Mouse (Mus musculus) heart, embryonic 14.5 days (tissue): Measurements from ENCODE around the gene Gm21983. TPM values are rescaled to one million over a fixed set of nuclear protein-coding genes. Genes with fewer than 3 reads are reported as not detected.
A peak's percentile ranks its signal among the peaks of the same experiment; 100 is the strongest.

ENCODE experiments used
- ATAC-seq: fragments of 200-750 bp; cut with Nextera tagmentation; 2 replicates; pipeline ENCODE4 v1.8.0; 2017; ENCODE audit warnings: low read depth, moderate TSS enrichment; ENCODE audit not compliant: insufficient number of reproducible peaks, insufficient read depth, low FRiP score
- H3K27ac ChIP-seq, 2 experiments: fragments of 200-500 bp in 1 of 2; fragments of 300-500 bp in 1 of 2; sonication (generic) in 1 of 2; replicated peaks in 1 of 2; 2 replicates each; pipeline ENCODE4 v1.5.1; 2012 to 2014; ENCODE audit warnings: low read depth in 2 of 2, low read length in 2 of 2, control low read depth in 1 of 2, mild to moderate bottlenecking in 1 of 2, mixed read lengths in 1 of 2; ENCODE audit not compliant: control insufficient read depth in 1 of 2, insufficient read depth in 1 of 2
- H3K27me3 ChIP-seq: fragments of 300-500 bp; sonication (generic); 2 replicates; pipeline ENCODE4 v1.6.1; 2014; ENCODE audit warnings: mild to moderate bottlenecking, low read length, control low read depth; ENCODE audit not compliant: control insufficient read depth, insufficient read depth
- H3K36me3 ChIP-seq: fragments of 300-500 bp; sonication (generic); 2 replicates; pipeline ENCODE4 v1.6.1; 2014; ENCODE audit warnings: mild to moderate bottlenecking, control low read depth, low read length, mixed read lengths; ENCODE audit not compliant: control insufficient read depth, insufficient read depth
- H3K4me1 ChIP-seq, 2 experiments: fragments of 200-500 bp in 1 of 2; fragments of 300-500 bp in 1 of 2; sonication (generic) in 1 of 2; 2 replicates each; pipeline ENCODE4 v1.6.1; 2012 to 2014; ENCODE audit warnings: low read length in 2 of 2, control low read depth in 1 of 2, mixed read lengths in 1 of 2; ENCODE audit not compliant: control insufficient read depth in 2 of 2, insufficient read depth in 2 of 2
- H3K4me2 ChIP-seq: fragments of 300-500 bp; sonication (generic); 2 replicates; pipeline ENCODE4 v1.6.1; 2014; ENCODE audit warnings: mild to moderate bottlenecking, low read length
- H3K4me3 ChIP-seq, 2 experiments: fragments of 200-500 bp in 1 of 2; fragments of 300-500 bp in 1 of 2; sonication (generic) in 1 of 2; 2 replicates each; pipeline ENCODE4 v1.5.1; 2012 to 2014; ENCODE audit warnings: low read length in 2 of 2, mild to moderate bottlenecking in 2 of 2, control low read depth in 1 of 2, low read depth in 1 of 2, moderate library complexity in 1 of 2; ENCODE audit not compliant: control insufficient read depth in 1 of 2, insufficient read depth in 1 of 2
- H3K9ac ChIP-seq: fragments of 300-500 bp; sonication (generic); 2 replicates; pipeline ENCODE4 v1.6.1; 2014; ENCODE audit warnings: mild to moderate bottlenecking, low read length
- H3K9me3 ChIP-seq: fragments of 300-500 bp; sonication (generic); 2 replicates; pipeline ENCODE4 v1.6.1; 2016; ENCODE audit warnings: low read length, control low read depth; ENCODE audit not compliant: control insufficient read depth
- WGBS: fragments of 180-500 bp; shearing (Covaris S2); extraction: QIAGEN DNeasy Blood & Tissue Kit; methylation state at CpG from one replicate; pipeline ENCODE4 v1.1.7; 2014; 5-methylcytosine and 5-hydroxymethylcytosine counted together
- polyA plus RNA-seq: library from polyadenylated mRNA; unstranded; fragments of >200 nt; fragmentation: Nextera tagmentation; extraction: Ambion mirVana; gene quantifications from 2 replicates; pipeline ENCODE4 v1.2.1, GENCODE M21; 2014

Gene Gm21983
- polyA plus RNA-seq, 1 experiment from 2014 or later, result not detected

DNA sequence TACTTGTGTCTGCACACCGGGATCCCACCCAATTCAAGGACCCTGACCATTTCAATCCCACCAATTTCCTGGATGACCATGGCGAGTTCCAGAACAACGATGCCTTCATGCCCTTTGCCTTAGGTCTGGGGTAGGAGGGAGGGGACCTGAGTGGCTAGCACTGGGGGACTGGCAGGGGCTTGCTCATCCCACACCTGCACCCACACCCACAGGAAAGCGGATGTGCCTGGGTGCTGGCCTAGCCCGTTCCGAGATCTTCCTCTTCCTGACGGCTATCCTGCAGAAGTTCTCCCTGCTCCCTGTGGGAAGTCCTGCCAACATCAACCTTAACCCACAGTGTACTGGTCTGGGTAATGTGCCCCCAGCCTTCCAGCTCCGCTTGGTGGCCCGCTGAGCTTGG, 22.7 kb downstream of the Gm21983 start:
- Histone ChIP-seq H3K36me3 (peaks cover 53% of the 10 kb centered on the region), H3K9ac (no peak overlapping the region), H3K9me3 (no peaks in the 10 kb centered on the region), H3K27ac (no peak overlapping the region), H3K27me3 (no peaks in the 10 kb centered on the region), H3K4me1 (peaks cover 17 to 31% of the 10 kb centered on the region in 2 experiments), H3K4me3 (no peak overlapping the region), H3K4me2 (no peak overlapping the region)
- 94% methylated on average over 9 of the region's 9 CpGs for WGBS
- no peak for ATAC-seq

DNA sequence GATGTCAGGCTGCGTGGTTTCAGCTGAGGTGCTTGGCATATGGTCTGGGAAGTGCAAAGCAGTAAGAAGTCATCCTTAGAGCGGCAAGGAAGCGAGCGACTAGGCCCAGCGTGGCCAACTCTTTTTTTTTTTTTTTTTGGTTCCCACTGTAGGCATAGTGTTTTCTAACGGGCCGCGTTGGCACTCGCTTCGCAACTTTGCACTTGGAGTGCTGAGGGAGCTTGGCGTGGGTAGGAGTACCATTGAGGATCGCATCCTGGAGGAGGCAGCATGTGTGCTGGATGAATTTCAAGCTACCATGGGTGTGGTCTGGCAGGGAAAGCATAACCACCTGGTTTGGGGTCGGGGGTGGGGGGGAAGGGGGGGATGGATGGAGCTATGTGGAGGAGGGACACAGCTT, 24.9 kb downstream of the Gm21983 start:
- H3K4me3 ChIP-seq, result no peak overlapping the region
- H3K9me3 ChIP-seq, result no peaks in the 10 kb centered on the region
- H3K27me3 ChIP-seq, result no peaks in the 10 kb centered on the region
- H3K4me1 ChIP-seq, result peaks cover 9 to 16% of the 10 kb centered on the region in 2 experiments
- H3K4me2 ChIP-seq, result no peak overlapping the region
- H3K36me3 ChIP-seq, result peaks cover 33% of the 10 kb centered on the region
- WGBS, result 78% methylated on average over 13 of the region's 13 CpGs
- H3K9ac ChIP-seq, result no peak overlapping the region
- no peak overlapping the region for H3K27ac ChIP-seq
- no peak for ATAC-seq

DNA sequence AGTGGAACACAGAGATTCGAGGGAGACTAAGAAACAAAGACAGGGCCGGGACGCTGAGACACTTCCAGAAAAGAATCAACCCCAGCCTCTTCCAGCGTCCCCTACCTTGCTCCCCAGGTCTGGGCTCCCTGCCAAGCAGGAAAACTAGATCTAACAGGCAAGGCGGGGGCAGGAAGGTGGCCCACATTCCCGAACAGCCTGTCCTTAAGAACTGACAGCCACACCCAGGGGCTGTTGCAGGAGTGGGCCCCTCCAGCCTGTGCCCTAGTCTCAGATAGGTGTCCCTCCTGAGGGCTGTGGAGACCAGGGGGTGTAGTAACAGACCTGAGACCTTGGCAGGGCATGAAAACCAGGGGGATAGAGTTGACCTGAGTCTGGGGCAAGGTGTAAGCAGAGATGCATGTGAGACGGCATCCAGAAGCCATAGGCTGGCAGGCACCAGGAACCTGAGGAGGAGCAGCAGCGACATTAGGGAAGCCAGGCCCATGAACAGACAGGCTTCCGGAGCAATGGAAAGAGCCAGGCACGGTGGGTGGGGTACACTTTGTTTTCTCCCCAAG, 27.6 kb downstream of the Gm21983 start, which contains the start of gene Cyp2t4:
Cyp2t4 (plus strand) TSS at position 510 of the 560 bp plus-strand sequence.
- Histone ChIP-seq H3K36me3 (peaks cover 17% of the 10 kb centered on the region), H3K4me3 (no peak within 1 kb of the TSS), H3K9me3 (no peaks in the 10 kb centered on the region), H3K4me2 (no peak within 1 kb of the TSS), H3K4me1 (peaks cover 3 to 5% of the 10 kb centered on the region in 2 experiments; a peak in 2 of 4 replicates), H3K27me3 (no peaks in the 10 kb centered on the region), H3K27ac (no peak within 1 kb of the TSS), H3K9ac (no peak within 1 kb of the TSS)
- no peak for ATAC-seq
- 49% methylated on average over 10 of the region's 10 CpGs for WGBS

DNA sequence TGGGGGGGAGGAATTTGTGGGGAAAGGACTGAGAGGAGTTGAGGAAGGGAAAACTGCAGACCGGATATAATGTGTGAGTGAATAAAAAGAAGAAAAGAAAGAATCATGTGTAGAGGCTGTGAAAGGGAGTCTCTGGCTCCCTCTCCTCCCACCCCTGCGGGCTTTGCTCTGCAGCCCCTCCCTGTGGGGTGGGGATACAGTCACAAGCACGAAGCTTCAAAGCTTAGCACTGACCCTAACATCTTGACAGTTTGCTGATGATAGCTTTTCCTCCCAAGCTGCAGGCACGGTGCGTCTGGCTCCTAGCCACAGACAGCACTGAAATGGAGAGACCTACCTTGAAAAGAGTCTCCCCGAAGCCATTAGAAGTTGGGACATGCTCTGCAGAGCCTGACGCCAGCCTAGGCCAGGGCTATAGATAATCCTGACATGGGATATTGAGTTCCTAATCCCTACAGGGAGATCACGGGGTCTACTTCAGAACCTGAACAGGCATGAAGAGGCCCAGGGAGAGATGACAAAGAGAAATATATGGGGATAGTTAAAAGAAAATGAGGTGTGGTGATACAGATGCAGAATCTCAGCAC, 44.4 kb downstream of the Gm21983 start:
- Histone ChIP-seq H3K27ac (no peak overlapping the region), H3K4me3 (no peak overlapping the region), H3K4me2 (no peak overlapping the region), H3K9me3 (peaks cover 6% of the 10 kb centered on the region), H3K27me3 (no peaks in the 10 kb centered on the region), H3K4me1 (peaks cover 0 to 3% of the 10 kb centered on the region in 2 experiments; a peak in 1 of 4 replicates), H3K9ac (no peak overlapping the region), H3K36me3 (no peaks in the 10 kb centered on the region)
- ATAC-seq, result no peak
- 45% methylated on average over 8 of the region's 8 CpGs for WGBS

DNA sequence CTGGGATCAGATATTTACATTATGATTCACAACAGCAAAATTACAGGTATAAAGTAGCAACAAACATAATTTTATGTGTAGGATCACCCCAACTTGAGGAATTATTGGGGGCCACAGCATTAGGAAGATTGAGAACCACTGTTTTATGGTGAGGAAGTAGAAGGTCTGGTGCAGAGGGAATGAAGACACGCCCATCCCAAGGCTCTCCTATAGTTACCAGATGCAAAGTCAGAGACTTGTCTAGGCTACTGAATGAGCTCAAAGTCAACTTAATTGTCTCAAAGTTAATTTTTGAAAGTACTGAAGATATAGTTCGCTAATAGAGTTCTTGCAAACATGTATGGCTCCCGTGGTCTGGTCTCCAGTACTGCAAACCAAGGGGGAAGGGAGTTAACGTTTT, 47.1 kb downstream of the Gm21983 start:
- 76% methylated on average over 4 of the region's 4 CpGs for WGBS
- H3K9ac ChIP-seq, result no peak overlapping the region
- no peak overlapping the region for H3K4me2 ChIP-seq
- H3K27ac ChIP-seq, result no peak overlapping the region
- no peaks in the 10 kb centered on the region for H3K27me3 ChIP-seq
- no peak for ATAC-seq
- H3K4me1 ChIP-seq, result peaks cover 0 to 3% of the 10 kb centered on the region in 2 experiments; a peak in 1 of 4 replicates
- H3K9me3 ChIP-seq, result no peaks in the 10 kb centered on the region
- H3K4me3 ChIP-seq, result no peak overlapping the region
- H3K36me3 ChIP-seq, result no peaks in the 10 kb centered on the region

DNA sequence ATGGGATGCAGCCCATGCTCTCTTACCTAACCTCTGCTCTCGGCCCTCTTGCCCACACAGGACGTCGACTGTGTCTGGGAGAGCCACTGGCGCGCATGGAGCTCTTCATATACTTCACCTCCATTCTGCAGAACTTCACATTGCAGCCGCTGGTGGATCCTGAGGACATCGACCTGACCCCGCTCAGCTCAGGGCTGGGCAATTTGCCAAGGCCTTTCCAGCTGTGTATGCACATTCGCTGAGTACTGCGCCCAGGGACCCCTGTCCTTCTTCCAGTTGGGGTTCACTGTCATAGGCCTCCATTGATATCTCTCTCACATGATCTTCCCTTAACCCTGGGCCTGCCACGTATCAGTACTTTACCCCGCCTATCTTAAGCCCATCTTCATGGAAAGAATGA, 47.7 kb downstream of the Gm21983 start:
- H3K36me3 ChIP-seq, result no peaks in the 10 kb centered on the region
- WGBS, result 45% methylated on average over 12 of the region's 12 CpGs
- H3K4me2 ChIP-seq, result no peak overlapping the region
- no peaks in the 10 kb centered on the region for H3K9me3 ChIP-seq
- no peaks in the 10 kb centered on the region for H3K27me3 ChIP-seq
- no peak overlapping the region for H3K27ac ChIP-seq
- H3K4me3 ChIP-seq, result no peak overlapping the region
- H3K4me1 ChIP-seq, result peaks cover 0 to 3% of the 10 kb centered on the region in 2 experiments; a peak in 1 of 4 replicates
- ATAC-seq, result no peak
- no peak overlapping the region for H3K9ac ChIP-seq

DNA sequence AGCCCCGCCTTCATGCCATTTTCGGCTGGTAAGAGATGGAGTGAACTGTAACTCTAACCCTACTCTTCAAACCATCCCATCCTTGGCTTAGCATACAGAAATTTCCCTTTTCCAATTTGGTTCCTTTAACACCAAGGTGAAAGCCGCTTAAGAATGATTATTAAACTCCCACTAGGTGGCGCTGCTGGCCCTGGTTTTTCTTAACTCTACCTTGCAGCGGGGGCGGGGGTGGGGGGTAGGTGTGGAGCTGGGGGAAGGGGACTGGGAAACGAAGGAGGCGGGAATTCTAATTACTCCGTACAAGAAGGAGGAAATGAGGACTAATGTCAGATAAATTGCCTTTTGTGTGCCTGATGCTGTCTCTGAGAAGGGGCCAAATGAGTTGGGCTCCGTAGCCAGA, 48.3 kb downstream of the Gm21983 start:
- Histone ChIP-seq H3K9me3 (no peaks in the 10 kb centered on the region), H3K27me3 (no peaks in the 10 kb centered on the region), H3K4me3 (no peak overlapping the region), H3K27ac (no peak overlapping the region), H3K4me2 (0 out of 2 replicates have a peak overlapping the region, but pooled peaks have one; percentile 13), H3K36me3 (no peaks in the 10 kb centered on the region), H3K4me1 (peaks cover 0 to 3% of the 10 kb centered on the region in 2 experiments; a peak in 1 of 4 replicates), H3K9ac (no peak overlapping the region)
- 10% methylated on average over 10 of the region's 10 CpGs for WGBS
- ATAC-seq, result no peak
